In genomic region chr17:13699716-13700115, GRCm38 (mm10) we compare ENCODE assay signal across 9 mouse cellular contexts.
DNase-seq lines count a peak whose midpoint lies in the region; ATAC-seq and TF ChIP-seq lines count a peak whose summit lies in the region.
"Had no signal": no experiment of that assay in that cellular context is flagged by ENCODE, and none has a peak within 500 bp of the region (broad histone marks: within the 10 kb centered on the region; RNA-seq: fewer than 3 reads in every experiment).

No protein-coding gene starts in this region.

- intact Hi-C loops in gastrocnemius, adult 2 months (cut with DNase I) = loop anchor here (2.0 kb wide), 1 partner anchor 15 kb away; no protein-coding TSS in a partner anchor

- no peak overlapping the region for H3K4me2 ChIP-seq in heart, embryonic 16.5 days (ENCODE audit: low read depth, low read length)
- H3K4me2 ChIP-seq in midbrain, embryonic 16.5 days (ENCODE audit: low read length) = no peak overlapping the region

- no peaks in the 10 kb centered on the region for H3K27me3 ChIP-seq in heart, embryonic 16.5 days (ENCODE audit: control insufficient read depth, insufficient read depth, low read length)
- H3K27me3 ChIP-seq in midbrain, embryonic 16.5 days (ENCODE audit: control insufficient read depth, insufficient read depth, low read depth, low read length) = no peaks in the 10 kb centered on the region
- H3K27me3 ChIP-seq: CH12.LX had no signal

- peaks cover 25% of the 10 kb centered on the region for H3K4me1 ChIP-seq in heart, embryonic 16.5 days (ENCODE audit: control insufficient read depth, insufficient read depth, low read length)
- H3K4me1 ChIP-seq in midbrain, embryonic 16.5 days (ENCODE audit: control insufficient read depth, insufficient read depth, low read length) = no peaks in the 10 kb centered on the region

- no peaks in the 10 kb centered on the region for H3K36me3 ChIP-seq in heart, embryonic 16.5 days (ENCODE audit: control insufficient read depth, insufficient read depth)
- no peaks in the 10 kb centered on the region for H3K36me3 ChIP-seq in midbrain, embryonic 16.5 days (ENCODE audit: control insufficient read depth, insufficient read depth, low read length)

- H3K27ac ChIP-seq in gastrocnemius, adult 2 months = peak overlapping the region; percentile 81
- H3K27ac ChIP-seq in heart, embryonic 16.5 days (ENCODE audit: low read length) = peak overlapping the region; percentile 68
- H3K27ac ChIP-seq in midbrain, embryonic 16.5 days (ENCODE audit: low read length) = peak overlapping the region; percentile 0; the same call in 1 of the 2 replicates

- 43% methylated on average over 7 of the region's 7 CpGs for WGBS in heart, embryonic 16.5 days
- WGBS in midbrain, embryonic 16.5 days = 67% methylated on average over 7 of the region's 7 CpGs

- peak; percentile 64 for ATAC-seq in heart, embryonic 16.5 days (replicated peaks; ENCODE audit: extremely low read depth, insufficient read depth, low FRiP score)
- ATAC-seq in midbrain, embryonic 16.5 days = no peak
- no peak for ATAC-seq in inflammation-experienced regulatory T-cells, adult 6 months

- TF ChIP-seq CTCF in gastrocnemius, adult 2 months (IDR thresholded peaks at IDR 0.05) = no peak

- H3K9ac ChIP-seq in heart, embryonic 16.5 days (ENCODE audit: low read length) = no peak overlapping the region
- no peak overlapping the region for H3K9ac ChIP-seq in midbrain, embryonic 16.5 days (ENCODE audit: low read depth, low read length)

- peak overlapping the region; percentile 37; the same call in 1 of the 2 replicates for H3K4me3 ChIP-seq in gastrocnemius, adult 2 months
- no peak overlapping the region for H3K4me3 ChIP-seq in heart, embryonic 16.5 days (ENCODE audit: low read length)
- no peak overlapping the region for H3K4me3 ChIP-seq in midbrain, embryonic 16.5 days (ENCODE audit: low read depth, low read length)

- peak; percentile 36 for DNase-seq in gastrocnemius, adult 2 months
- no peak for DNase-seq in gastrocnemius, adult 8-10 months (ENCODE audit: low spot score in 2 of 2)
- peak; percentile 59 for DNase-seq in kidney, postnatal 14 days
- no peak for DNase-seq in spleen, adult 12 weeks (ENCODE audit: low spot score)
- no peak for DNase-seq in testis, postnatal 14 days (ENCODE audit: low spot score)

- peaks cover 4% of the 10 kb centered on the region; the same call in 1 of the 2 replicates for H3K9me3 ChIP-seq in heart, embryonic 16.5 days (replicated peaks; ENCODE audit: control insufficient read depth, low read length)
- no peaks in the 10 kb centered on the region for H3K9me3 ChIP-seq in midbrain, embryonic 16.5 days (replicated peaks; ENCODE audit: control insufficient read depth, low read length, poor library complexity, severe bottlenecking)

Comparison
In these comparisons a context has a peak if more than half of its experiments do, and no peak if none do; other contexts are left out.
1. DNase-seq: peak in gastrocnemius, adult 2 months (single experiment) and kidney, postnatal 14 days (single experiment); none in gastrocnemius, adult 8-10 months (0 of 2), spleen, adult 12 weeks (single experiment) and testis, postnatal 14 days (single experiment).
2. H3K27ac ChIP-seq: peak in every context shown above with its lines; median percentile 81 in gastrocnemius, adult 2 months; 68 in heart, embryonic 16.5 days; 0 in midbrain, embryonic 16.5 days.